Mouse (Mus musculus) ovary, adult 18-20 months (tissue): ENCODE results near the gene Rptn.
"Not testable (repeated sequence)": the region's sequence is repeated elsewhere in the genome, so short reads cannot be mapped to it uniquely, and the experiment has no call there.

Source experiments
- DNase-seq: peaks from one replicate; pipeline ENCODE4 v3.0.0; 2022; ENCODE audit warnings: low spot score, mixed read lengths

Gene Rptn

DNA sequence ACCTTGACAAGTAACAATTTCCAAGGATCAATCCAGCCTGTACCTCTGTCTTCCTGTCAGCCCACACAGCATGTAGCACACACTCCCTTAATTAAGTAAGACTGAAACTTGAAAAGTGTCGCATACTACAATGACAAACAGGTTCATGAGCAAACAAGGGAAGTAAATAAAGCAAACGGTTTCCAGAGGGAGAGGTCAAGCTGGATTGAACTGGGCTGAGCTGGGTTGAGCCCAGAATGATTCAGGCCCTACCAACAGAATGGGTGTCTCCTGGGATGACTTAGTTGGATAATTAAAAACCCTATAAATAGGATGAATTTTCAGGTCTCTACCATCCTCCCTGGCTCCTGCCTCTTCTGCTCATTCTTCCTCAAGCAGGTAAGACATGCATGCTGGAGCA is at the start of gene Rptn:
Gene Rptn (plus strand): TSS at position 334 of the 400 bp plus-strand sequence.
- DNase-seq = no peak

GRCm38 (mm10) chr3:93346896-93347295 is 46.6 kb upstream of the Rptn start:
- DNase-seq = no peak

- DNase-seq = peak; percentile 19
These were observed 33.5 kb upstream of the Rptn start for GRCm38 (mm10) chr3:93360045-93360444.

GRCm38 (mm10) chr3:93361933-93362574 is 31.4 kb upstream of the Rptn start:
- no peak for DNase-seq

DNA sequence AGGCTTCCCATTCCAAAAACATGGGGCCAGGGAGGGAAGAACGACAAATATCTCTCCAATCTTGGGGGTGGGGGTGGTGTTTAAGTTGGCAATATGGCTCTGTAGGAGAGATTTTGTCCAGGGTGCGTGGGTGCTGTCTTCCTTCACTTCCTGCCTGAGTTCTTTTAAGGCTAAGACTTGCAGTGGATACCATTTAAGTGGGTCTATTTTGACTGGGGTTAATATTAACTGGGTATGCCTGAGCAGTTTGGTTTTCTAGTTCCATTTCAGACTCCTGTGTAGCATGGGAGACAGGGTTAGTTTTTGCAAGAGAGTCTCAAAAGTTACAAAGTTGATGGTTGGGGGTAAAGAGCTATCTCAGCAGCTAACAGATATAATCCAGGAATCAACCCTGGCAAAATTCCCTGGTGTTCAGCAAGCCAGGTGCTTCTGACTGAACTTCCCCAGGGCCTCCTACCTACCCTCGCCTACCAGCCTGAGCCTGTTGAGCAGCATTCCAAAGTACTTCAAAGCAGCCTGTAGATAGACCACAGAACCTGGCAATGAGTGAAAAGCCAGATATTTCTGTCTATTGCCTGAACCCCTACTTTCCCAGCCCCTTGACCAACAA is 26.4 kb upstream of the Rptn start:
- DNase-seq = no peak

- DNase-seq = no peak
These were observed 25.3 kb upstream of the Rptn start for GRCm38 (mm10) chr3:93368171-93368570.

- DNase-seq = no peak
These were observed 20.1 kb upstream of the Rptn start for GRCm38 (mm10) chr3:93373416-93373815.

DNA sequence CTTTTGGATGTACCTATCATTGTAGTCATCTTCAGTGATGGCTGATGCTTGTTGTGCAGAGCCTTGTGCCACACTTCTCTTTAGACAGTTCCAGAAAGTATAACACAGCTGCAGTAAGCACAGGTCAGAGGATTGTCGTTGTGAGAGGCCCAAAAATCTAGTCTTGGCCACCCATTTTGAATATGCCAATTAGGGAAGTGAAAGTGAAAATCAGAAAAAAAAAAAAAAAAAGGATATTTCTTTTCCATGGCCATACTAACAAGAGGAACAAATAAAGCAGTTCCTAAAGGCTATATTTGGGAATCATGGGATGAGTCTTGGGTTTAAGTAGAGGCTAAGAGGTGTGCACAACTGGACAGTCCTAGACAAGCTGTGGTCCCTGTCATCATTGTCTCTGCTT is 18.3 kb upstream of the Rptn start:
- DNase-seq = no peak

DNA sequence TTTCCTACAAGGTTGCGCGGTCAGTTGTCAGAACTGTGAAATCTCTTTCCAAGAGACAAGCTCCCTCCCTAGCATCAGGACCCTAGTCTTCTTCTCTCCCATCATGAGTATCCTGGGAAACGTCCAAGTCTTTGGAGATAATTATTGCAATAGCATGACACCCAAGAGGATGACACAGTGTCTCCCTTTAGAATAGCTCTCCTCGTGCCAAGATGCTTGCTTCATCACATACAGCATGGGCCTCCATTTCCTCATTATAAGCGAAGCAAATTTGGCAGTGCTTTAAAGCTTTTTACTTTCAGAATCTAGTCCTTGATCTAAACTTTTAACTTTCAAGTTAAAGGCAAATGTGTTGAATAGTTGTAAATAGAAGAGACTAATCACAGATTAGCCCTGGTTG is 17.9 kb upstream of the Rptn start:
- no peak for DNase-seq

GRCm38 (mm10) chr3:93378146-93378545 is 15.4 kb upstream of the Rptn start:
- DNase-seq = no peak

DNA sequence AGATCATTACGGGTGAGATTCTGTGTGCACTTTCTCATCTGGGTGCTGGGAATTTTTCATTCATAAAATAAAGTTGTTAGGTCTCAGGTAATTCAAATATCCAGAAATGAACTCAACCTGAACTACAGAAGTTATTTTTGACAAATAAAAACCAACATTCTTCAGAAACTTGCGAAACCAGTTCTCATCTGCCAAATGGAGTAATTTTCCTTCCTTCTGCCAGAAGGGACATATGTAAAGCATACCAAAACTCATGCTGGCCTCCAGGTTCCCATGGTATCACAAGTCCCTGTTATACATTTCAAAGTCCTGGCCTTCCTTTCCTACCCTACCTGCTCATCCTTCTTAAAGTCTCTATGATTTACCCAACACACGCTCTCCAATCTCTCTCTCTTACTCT is 10.4 kb downstream of the Rptn start:
- no peak for DNase-seq

GRCm38 (mm10) chr3:93406992-93407391 is 13.5 kb downstream of the Rptn start:
- no peak for DNase-seq

GRCm38 (mm10) chr3:93411905-93412304 is 18.4 kb downstream of the Rptn start:
- DNase-seq = no peak

- DNase-seq = no peak
These were observed 38.2 kb downstream of the Rptn start for GRCm38 (mm10) chr3:93431673-93432072.

- no peak for DNase-seq
These were observed 48.5 kb downstream of the Rptn start, which contains the start of gene Tchh for GRCm38 (mm10) chr3:93442030-93442429. Gene Tchh (plus strand): TSS chr3:93442330.

DNA sequence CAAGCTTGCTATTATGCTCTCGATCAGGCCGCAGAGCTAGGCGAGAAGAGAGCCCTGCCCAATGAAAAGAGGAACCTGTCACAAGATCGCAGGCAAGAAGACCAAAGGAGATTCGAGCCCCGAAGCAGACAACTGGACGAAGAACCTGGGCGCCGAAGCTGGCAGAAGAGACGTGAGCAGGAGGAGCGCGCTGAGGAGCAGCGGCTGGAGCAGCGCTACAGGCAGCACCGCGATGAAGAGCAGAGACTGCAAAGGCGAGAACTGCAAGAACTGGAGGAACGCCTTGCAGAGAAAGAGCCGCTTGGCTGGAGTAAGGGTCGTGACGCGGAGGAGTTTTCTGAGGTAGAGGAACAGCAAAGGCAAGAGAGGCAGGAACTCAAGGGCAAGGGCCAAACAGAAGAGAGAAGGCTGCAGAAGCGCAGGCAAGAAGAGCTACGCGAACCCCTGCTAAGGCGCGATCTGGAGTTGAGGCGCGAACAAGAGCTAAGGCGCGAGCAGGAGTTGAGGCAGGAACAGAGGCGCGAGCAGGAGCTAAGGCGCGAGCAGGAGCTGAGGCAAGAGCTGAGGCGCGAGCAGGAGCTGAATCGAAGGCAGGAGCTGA is 50.1 kb downstream of the Rptn start:
- DNase-seq = peak; percentile 1

DNA sequence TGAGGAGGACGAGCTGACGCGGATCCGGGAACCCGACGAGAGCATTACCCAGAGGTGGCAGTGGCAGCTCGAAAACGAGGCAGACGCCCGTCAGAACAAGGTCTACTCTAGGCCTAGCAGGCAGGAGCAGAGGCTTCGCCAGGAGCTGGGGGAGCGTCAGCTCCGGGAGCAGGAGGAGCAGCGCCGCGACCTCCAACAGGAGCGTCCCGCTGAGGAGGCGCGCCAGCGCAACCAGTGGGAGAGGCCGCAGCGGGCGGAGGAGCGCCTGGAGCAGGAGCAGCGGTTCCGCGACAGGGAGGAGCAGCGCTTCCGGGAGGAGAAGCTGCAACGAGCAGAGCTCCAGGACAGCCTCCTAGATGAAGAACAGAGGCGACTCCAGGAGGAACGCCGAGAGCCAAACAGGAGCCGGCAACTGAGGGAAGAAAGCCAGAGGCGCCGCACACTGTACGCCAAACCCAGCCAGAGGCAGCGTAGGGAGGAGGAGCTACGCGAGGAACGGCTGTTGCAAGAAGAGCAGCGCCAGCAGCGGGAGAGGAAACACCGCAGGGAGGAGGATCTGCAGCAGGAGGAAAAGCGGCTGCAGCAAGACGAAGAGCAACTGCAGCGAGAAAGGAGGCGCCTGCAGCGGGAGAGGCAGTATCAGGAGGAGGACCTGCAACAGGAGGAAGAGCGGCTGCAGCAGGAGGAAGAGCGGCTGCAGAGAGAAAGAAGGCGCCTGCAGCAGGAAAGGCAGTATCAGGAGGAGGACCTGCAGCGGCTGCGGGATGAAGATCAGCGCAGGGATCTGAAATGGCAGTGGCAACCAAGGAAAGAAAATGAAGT is 51.1 kb downstream of the Rptn start:
- peak; percentile 60 for DNase-seq

- no peak for DNase-seq
These were observed 51.7 kb downstream of the Rptn start for GRCm38 (mm10) chr3:93445165-93445705.

- DNase-seq = peak; percentile 2
These were observed 52.7 kb downstream of the Rptn start for GRCm38 (mm10) chr3:93446128-93446755.

GRCm38 (mm10) chr3:93446756-93447137 is 53.2 kb downstream of the Rptn start:
- not testable (repeated sequence) for DNase-seq

GRCm38 (mm10) chr3:93447138-93447841 is 53.8 kb downstream of the Rptn start:
- peak; percentile 64 for DNase-seq
